Mouse (Mus musculus): ENCODE data around the gene Abcg5.

GRCm38 (mm10) chr17:84698727-84699126 lies 15.9 kb upstream of the Abcg5 start:
- TF ChIP-seq POLR2AphosphoS2 (IDR thresholded peaks at IDR 0.05; ENCODE audit: insufficient read length, low read depth) (no peak), POLR2A (IDR thresholded peaks at IDR 0.05; ENCODE audit: insufficient read length, low read depth) (no peak), TCF3 (IDR thresholded peaks at IDR 0.05; ENCODE audit: insufficient read length, low read depth) (no peak), MYOG (IDR thresholded peaks at IDR 0.05; ENCODE audit: control insufficient read depth in 1 of 3, insufficient read depth in 1 of 3, insufficient read length in 2 of 3, low read depth in 2 of 3) (no peak), MAX (IDR thresholded peaks at IDR 0.05; ENCODE audit: low read depth) (no peak), CEBPB (IDR thresholded peaks at IDR 0.05; ENCODE audit: insufficient read depth, poor library complexity, severe bottlenecking) (no peak), TCF12 (IDR thresholded peaks at IDR 0.05; ENCODE audit: insufficient read depth, poor library complexity, severe bottlenecking) (no peak)

Data from myocyte (in vitro differentiated cells).